Mouse (Mus musculus) gastrocnemius, adult 8-10 months (tissue): ENCODE measurements around the gene Kdelr3. TPM values are rescaled to one million over a fixed set of nuclear protein-coding genes. Genes with fewer than 3 reads are reported as not detected.

Experiments
- DNase-seq, 2 experiments: peaks; one replicate each; pipeline ENCODE4 v3.0.0; 2022; ENCODE audit warnings: low spot score in 2 of 2
- total RNA-seq, 4 experiments: library from RNA; stranded (reverse); gene quantifications; 2 replicates each; pipeline ENCODE4 v1.2.4; 2022

Kdelr3 gene
- total RNA-seq, 4 experiments from 2014 or later: 0.80 to 1.2 (median 1.0) TPM

- no peak for DNase-seq
These were observed 5.8 kb upstream of the Kdelr3 start for GRCm38 (mm10) chr15:79510425-79510824.

- peak; percentile 55 to 76 for DNase-seq
These were observed 4.5 kb upstream of the Kdelr3 start for GRCm38 (mm10) chr15:79511553-79512320.

GRCm38 (mm10) chr15:79513940-79514339 is 2.3 kb upstream of the Kdelr3 start:
- DNase-seq: peak in 1 of 2 experiments; percentile 22

- DNase-seq: no peak
These were observed 1.5 kb downstream of the Kdelr3 start for GRCm38 (mm10) chr15:79517710-79518109.

GRCm38 (mm10) chr15:79518571-79518970 is 2.4 kb downstream of the Kdelr3 start:
- DNase-seq: no peak

GRCm38 (mm10) chr15:79519400-79520220 is 3.4 kb downstream of the Kdelr3 start:
- no peak for DNase-seq

GRCm38 (mm10) chr15:79525564-79525963 is 9.4 kb downstream of the Kdelr3 start:
- no peak for DNase-seq

- DNase-seq: peak in 1 of 2 experiments; percentile 30
These were observed 10.0 kb downstream of the Kdelr3 start for GRCm38 (mm10) chr15:79525979-79526768.

- DNase-seq: peak; percentile 53 to 63
These were observed 11.0 kb downstream of the Kdelr3 start for GRCm38 (mm10) chr15:79527192-79527591.

GRCm38 (mm10) chr15:79527991-79528639 is 11.9 kb downstream of the Kdelr3 start:
- DNase-seq: no peak

GRCm38 (mm10) chr15:79529935-79530334 is 13.7 kb downstream of the Kdelr3 start:
- no peak for DNase-seq

GRCm38 (mm10) chr15:79533796-79534195 is 17.6 kb downstream of the Kdelr3 start:
- DNase-seq: peak; percentile 38 to 41

GRCm38 (mm10) chr15:79543968-79544367 is 27.8 kb downstream of the Kdelr3 start:
- no peak for DNase-seq

GRCm38 (mm10) chr15:79545496-79545895 is 29.3 kb downstream of the Kdelr3 start:
- no peak for DNase-seq

- peak; percentile 62 to 76 for DNase-seq
These were observed 29.7 kb downstream of the Kdelr3 start for GRCm38 (mm10) chr15:79545921-79546399.

- peak; percentile 97 for DNase-seq
These were observed 30.4 kb downstream of the Kdelr3 start, which contains the start of gene Ddx17 for GRCm38 (mm10) chr15:79546410-79547288. Gene Ddx17, minus strand, starts transcription at chr15:79546741.

GRCm38 (mm10) chr15:79547289-79547820 is 31.1 kb downstream of the Kdelr3 start:
- no peak for DNase-seq

- no peak for DNase-seq
These were observed 32.0 kb downstream of the Kdelr3 start for GRCm38 (mm10) chr15:79548226-79548625.

- no peak for DNase-seq
These were observed 36.4 kb downstream of the Kdelr3 start for GRCm38 (mm10) chr15:79552566-79552965.
